Mouse (Mus musculus) thymus, postnatal 36 days (tissue): ENCODE results near the gene Fam234a.

Source experiments
- DNase-seq, 2 experiments: peaks; one replicate each; pipeline ENCODE4 v3.0.0; 2022; ENCODE audit warnings: mixed read lengths in 2 of 2

Fam234a gene

DNA sequence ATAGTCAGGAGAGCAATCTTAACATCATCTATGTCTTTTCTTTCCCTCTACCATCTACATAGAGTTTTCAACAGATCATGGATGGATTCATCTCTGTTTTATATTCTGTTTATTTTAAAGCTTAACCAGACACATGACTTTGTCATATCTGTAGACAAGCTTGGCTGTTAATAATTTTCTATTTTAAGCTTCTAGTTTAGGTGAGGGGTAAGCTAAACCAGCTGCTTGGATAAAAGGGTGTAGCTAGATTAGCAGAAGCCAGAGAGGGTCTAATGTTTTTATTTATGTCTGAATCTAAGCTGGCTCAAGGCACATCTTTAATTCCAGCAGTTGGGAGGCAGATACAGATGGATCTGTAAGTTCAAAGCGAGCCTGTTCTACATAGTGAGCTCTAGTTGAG is 81.3 kb downstream of the Fam234a start:
- DNase-seq = no peak
